Mouse (Mus musculus) liver, postnatal 0 days (tissue): ENCODE measurements around the gene Zg16. TPM values are rescaled to one million over a fixed set of nuclear protein-coding genes. Genes with fewer than 3 reads are reported as not detected.
"Not testable (repeated sequence)": the region's sequence is repeated elsewhere in the genome, so short reads cannot be mapped to it uniquely, and the experiment has no call there.

Experiments used
- ATAC-seq: fragments of 200-750 bp; cut with Nextera tagmentation; 2 replicates; pipeline ENCODE4 v1.8.0; 2017; ENCODE audit warnings: mild to moderate bottlenecking, moderate library complexity
- DNase-seq: peaks from one replicate; pipeline ENCODE4 v3.0.0-alpha.2; 2016
- H3K27ac ChIP-seq: fragments of 300-500 bp; sonication (generic); 2 replicates; pipeline ENCODE4 v1.5.1; 2014; ENCODE audit warnings: antibody characterized with exemption, moderate library complexity, mild to moderate bottlenecking, low read depth
- H3K27me3 ChIP-seq: fragments of 300-500 bp; sonication (generic); 2 replicates; pipeline ENCODE4 v1.6.1; 2014; ENCODE audit warnings: low read length, control low read depth, mixed read lengths; ENCODE audit not compliant: insufficient read depth
- H3K36me3 ChIP-seq: fragments of 300-500 bp; sonication (generic); replicated peaks from 2 replicates; pipeline ENCODE4 v1.6.1; 2014; ENCODE audit warnings: mild to moderate bottlenecking, control low read depth, low read length, moderate library complexity, mixed read lengths; ENCODE audit not compliant: insufficient read depth
- H3K4me1 ChIP-seq: fragments of 300-500 bp; sonication (generic); 2 replicates; pipeline ENCODE4 v1.6.1; 2014; ENCODE audit warnings: antibody characterized with exemption, mild to moderate bottlenecking, control low read depth; ENCODE audit not compliant: insufficient read depth
- H3K4me2 ChIP-seq: fragments of 300-500 bp; sonication (generic); 2 replicates; pipeline ENCODE4 v1.6.1; 2014; ENCODE audit warnings: low read depth, mild to moderate bottlenecking, low read length, moderate library complexity, mixed read lengths
- H3K4me3 ChIP-seq: fragments of 300-500 bp; sonication (generic); 2 replicates; pipeline ENCODE4 v1.5.1; 2014; ENCODE audit warnings: low read depth, low read length
- H3K9ac ChIP-seq: fragments of 300-500 bp; sonication (generic); replicated peaks from 2 replicates; pipeline ENCODE4 v1.6.1; 2014; ENCODE audit warnings: mild to moderate bottlenecking, moderate library complexity
- H3K9me3 ChIP-seq: fragments of 300-500 bp; sonication (generic); 2 replicates; pipeline ENCODE4 v1.6.1; 2016; ENCODE audit warnings: mild to moderate bottlenecking, control low read depth, low read length, mixed read lengths
- CTCF ChIP-seq: sonication (generic); IDR thresholded peaks from 2 replicates; pipeline ENCODE4 v1.5.1; 2016; ENCODE audit warnings: antibody characterized with exemption, low read depth
- EP300 ChIP-seq: IDR thresholded peaks from 2 replicates; pipeline ENCODE4 v1.6.1; 2016; ENCODE audit warnings: antibody characterized with exemption, low read depth, mild to moderate bottlenecking
- WGBS: fragments of 180-500 bp; shearing (Covaris S2); extraction: QIAGEN DNeasy Blood & Tissue Kit; methylation state at CpG from one replicate; pipeline ENCODE4 v1.1.7; 2014; ENCODE audit not compliant: insufficient replicate concordance; 5-methylcytosine and 5-hydroxymethylcytosine counted together
- polyA plus RNA-seq: library from polyadenylated mRNA; unstranded; fragments of >200 nt; fragmentation: Nextera tagmentation; extraction: Ambion mirVana; gene quantifications from 2 replicates; pipeline ENCODE4 v1.2.1, GENCODE M21; 2015

Zg16 gene
- polyA plus RNA-seq = 0.59 and 1.8 TPM in 2 replicates

- ATAC-seq, DNase-seq, H3K4me2 ChIP-seq, H3K4me3 ChIP-seq, H3K36me3 ChIP-seq, H3K27me3 ChIP-seq, H3K9me3 ChIP-seq: not testable (repeated sequence)
- H3K27ac ChIP-seq = peak within 1 kb of the TSS; percentile 93
- peak; percentile 49; the same call in 1 of the 2 replicates for TF ChIP-seq EP300
- peaks cover 65% of the 10 kb centered on the region for H3K4me1 ChIP-seq
- 0 out of 2 replicates have a peak within 1 kb of the TSS, but pooled peaks have one; percentile 5 for H3K9ac ChIP-seq
- WGBS = 48% methylated on average over 6 of the region's 6 CpGs
These were observed at the start of gene Zg16 for GRCm38 (mm10) chr7:127087278-127088010. Gene Zg16, minus strand, starts transcription at chr7:127087328.

GRCm38 (mm10) chr7:127136181-127137071, 49.3 kb upstream of the Zg16 start:
- Histone ChIP-seq H3K27me3 (no peaks in the 10 kb centered on the region), H3K4me3 (peak overlapping the region; percentile 40), H3K4me2 (peak overlapping the region; percentile 79), H3K27ac (peak overlapping the region; percentile 78), H3K9ac (peak overlapping the region; percentile 52), H3K9me3 (no peaks in the 10 kb centered on the region), H3K4me1 (peaks cover 41% of the 10 kb centered on the region), H3K36me3 (no peaks in the 10 kb centered on the region)
- DNase-seq = no peak
- 47% methylated on average over 22 of the region's 22 CpGs for WGBS
- ATAC-seq = no peak
- no peak for TF ChIP-seq EP300
- no peak for TF ChIP-seq CTCF

GRCm38 (mm10) chr7:127134821-127135447, 47.8 kb upstream of the Zg16 start:
- Histone ChIP-seq H3K4me1 (peaks cover 41% of the 10 kb centered on the region), H3K4me3 (peak overlapping the region; percentile 40), H3K4me2 (peak overlapping the region; percentile 79)

GRCm38 (mm10) chr7:127133125-127133524, 46.0 kb upstream of the Zg16 start:
- Histone ChIP-seq H3K36me3 (no peaks in the 10 kb centered on the region), H3K27ac (no peak overlapping the region), H3K9me3 (no peaks in the 10 kb centered on the region), H3K27me3 (no peaks in the 10 kb centered on the region), H3K4me1 (peaks cover 43% of the 10 kb centered on the region), H3K4me3 (no peak overlapping the region), H3K9ac (no peak overlapping the region), H3K4me2 (no peak overlapping the region)
- TF ChIP-seq EP300 (no peak), CTCF (no peak)
- DNase-seq = no peak
- WGBS = 78% methylated on average over 5 of the region's 5 CpGs
- ATAC-seq = no peak

More at GRCm38 (mm10) chr7:127134821-127135447, 47.8 kb upstream of the Zg16 start:
- Histone ChIP-seq H3K9me3 (no peaks in the 10 kb centered on the region), H3K27me3 (no peaks in the 10 kb centered on the region), H3K9ac (no peak overlapping the region), H3K36me3 (no peaks in the 10 kb centered on the region), H3K27ac (peak overlapping the region; percentile 69)
- peak; percentile 67 for DNase-seq
- peak; percentile 33; the same call in 1 of the 2 replicates for ATAC-seq
- TF ChIP-seq CTCF (no peak), EP300 (no peak)
- WGBS = 37% methylated on average over 11 of the region's 11 CpGs

- Histone ChIP-seq H3K9me3 (no peaks in the 10 kb centered on the region; the same call in 1 of the 2 replicates), H3K36me3 (no peaks in the 10 kb centered on the region), H3K4me1 (peaks cover 19% of the 10 kb centered on the region), H3K27me3 (no peaks in the 10 kb centered on the region), H3K4me2 (no peak overlapping the region), H3K9ac (no peak overlapping the region), H3K27ac (no peak overlapping the region), H3K4me3 (no peak overlapping the region)
- TF ChIP-seq EP300 = peak; percentile 44; the same call in 1 of the 2 replicates
- TF ChIP-seq CTCF = peak; percentile 84
- 12% methylated on average over 4 of the region's 4 CpGs for WGBS
- ATAC-seq (peak; percentile 91), DNase-seq (peak; percentile 66)
These were observed 42.5 kb upstream of the Zg16 start for GRCm38 (mm10) chr7:127129638-127130037.
